Mouse (Mus musculus): ENCODE results near the gene P2ry2. TPM values are rescaled to one million over a fixed set of nuclear protein-coding genes. Genes with fewer than 3 reads are reported as not detected.

Gene P2ry2
- 1.5 and 1.7 TPM in 2 replicates for total RNA-seq (2012; rRNA removed)
- 0.54 and 0.87 TPM in 2 replicates for total RNA-seq (2014; rRNA removed)
- polyA plus RNA-seq (2012; ENCODE audit: insufficient read length, low read depth): 1.4 and 1.9 TPM in 2 replicates

DNA sequence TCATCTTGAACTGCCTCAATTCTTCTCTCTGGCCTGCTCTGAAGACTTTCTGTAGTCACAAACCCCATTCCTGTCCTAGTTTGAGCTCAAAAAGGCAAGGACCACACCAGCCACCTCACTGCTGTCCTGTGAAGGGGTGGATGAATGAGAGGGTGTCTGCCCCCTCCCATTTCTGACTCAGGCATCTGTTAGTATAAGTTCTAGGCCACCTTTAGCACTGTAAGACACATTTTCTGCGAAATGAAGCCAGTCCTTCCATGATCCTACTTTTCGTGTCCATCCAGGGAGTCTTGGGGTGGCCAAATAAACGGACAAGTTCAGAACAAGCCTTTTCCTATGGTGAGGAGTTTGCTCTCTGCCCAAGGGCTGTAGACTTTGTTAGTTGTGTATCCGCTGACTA lies at the start of gene P2ry2:
TSS of gene P2ry2 (minus strand) at position 326 of the 400 bp plus-strand sequence.
- dilution Hi-C loops (cut with MboI; ENCODE audit: extremely low pct_ligation_motif_present, extremely low pct_unique_long_range_greater_than_20kb, low sequenced_read_pairs) (no loop called here), in situ Hi-C loops (cut with MboI; ENCODE audit: low pct_ligation_motif_present, low pct_unique_long_range_greater_than_20kb, low sequenced_read_pairs) (loop anchor here (5.0 kb wide), 1 partner anchor 35 kb away; no protein-coding TSS in a partner anchor)
- Histone ChIP-seq H3K27me3 (replicated peaks) (peaks cover 42% of the 10 kb centered on the region), H3K9me3 (replicated peaks; ENCODE audit: low read length) (no peaks in the 10 kb centered on the region), H3K4me2 (ENCODE audit: insufficient read depth, low read depth, poor library complexity, severe bottlenecking) (peak within 1 kb of the TSS; percentile 66), H3K4me1 (ENCODE audit: control insufficient read depth in 1 of 2, insufficient read depth in 2 of 2) (peaks cover 9 to 10% of the 10 kb centered on the region in 2 experiments), H3K36me3 (replicated peaks in 1 of 2; ENCODE audit: control insufficient read depth in 1 of 2, insufficient read depth in 1 of 2, low read length in 1 of 2) (no peaks in the 10 kb centered on the region), H3K79me2 (replicated peaks; ENCODE audit: control insufficient read depth, extremely low read depth, insufficient read depth, poor library complexity, severe bottlenecking) (no peaks in the 10 kb centered on the region), H3K9ac (ENCODE audit: insufficient read depth, low read depth) (peak within 1 kb of the TSS; percentile 3; the same call in 1 of the 2 replicates), H3K4me3 (replicated peaks in 1 of 3; ENCODE audit: low read depth in 2 of 3, low read length in 2 of 3, poor library complexity in 1 of 3) (peak within 1 kb of the TSS; percentile 30 to 57 (median 52)), H3K27ac (ENCODE audit: insufficient read depth, low read depth) (no peak within 1 kb of the TSS)
- TF ChIP-seq BHLHE40 (IDR thresholded peaks at IDR 0.05; ENCODE audit: low read depth, low read length): no peak
- TF ChIP-seq KAT2A (IDR thresholded peaks at IDR 0.05; ENCODE audit: insufficient replicate concordance, low read length): no peak
- no peak for TF ChIP-seq MYC (IDR thresholded peaks at IDR 0.05; ENCODE audit: low read depth, low read length)
- DNase-seq (ENCODE audit: extremely low read depth): no peak

DNA sequence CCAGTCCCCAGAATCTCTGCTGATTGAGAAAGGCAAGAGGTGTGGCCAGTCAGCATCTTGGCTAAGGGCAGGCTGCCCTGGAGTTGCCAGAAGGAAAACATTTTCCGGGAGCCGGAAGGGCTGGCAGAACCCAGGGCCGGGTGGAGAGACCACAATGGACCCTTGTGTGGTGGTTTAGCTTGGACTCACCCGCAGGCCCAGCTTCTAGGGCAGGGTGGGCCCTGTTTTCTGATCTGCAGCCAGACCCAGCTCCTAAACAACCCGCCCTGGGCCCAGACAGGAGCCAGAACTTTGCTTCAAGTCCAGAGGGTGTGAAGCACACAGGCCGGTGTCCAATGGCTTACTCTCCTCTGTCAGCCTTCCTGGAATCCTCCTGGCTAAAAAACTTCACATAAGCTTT lies 49.6 kb upstream of the P2ry2 start:
- Histone ChIP-seq H3K36me3 (replicated peaks in 1 of 2; ENCODE audit: control insufficient read depth in 1 of 2, insufficient read depth in 1 of 2, low read length in 1 of 2) (no peaks in the 10 kb centered on the region), H3K27ac (ENCODE audit: insufficient read depth, low read depth) (no peak overlapping the region), H3K9me3 (replicated peaks; ENCODE audit: low read length) (no peaks in the 10 kb centered on the region), H3K4me3 (replicated peaks in 1 of 3; ENCODE audit: low read depth in 2 of 3, low read length in 2 of 3, poor library complexity in 1 of 3) (no peak overlapping the region), H3K27me3 (replicated peaks) (no peaks in the 10 kb centered on the region), H3K79me2 (replicated peaks; ENCODE audit: control insufficient read depth, extremely low read depth, insufficient read depth, poor library complexity, severe bottlenecking) (no peaks in the 10 kb centered on the region), H3K4me1 (ENCODE audit: control insufficient read depth in 1 of 2, insufficient read depth in 2 of 2) (peaks cover 44 to 95% of the 10 kb centered on the region in 2 experiments), H3K4me2 (ENCODE audit: insufficient read depth, low read depth, poor library complexity, severe bottlenecking) (no peak overlapping the region), H3K9ac (ENCODE audit: insufficient read depth, low read depth) (no peak overlapping the region)
- no peak for DNase-seq (ENCODE audit: extremely low read depth)
- in situ Hi-C loops (cut with MboI; ENCODE audit: low pct_ligation_motif_present, low pct_unique_long_range_greater_than_20kb, low sequenced_read_pairs): loop anchor here (10.0 kb wide), 2 partner anchors 243 to 313 kb away; partner anchors contain the start of gene Atg16l2
- TF ChIP-seq MYC (IDR thresholded peaks at IDR 0.05; ENCODE audit: low read depth, low read length): no peak
- TF ChIP-seq USF2 (conservative IDR thresholded peaks at IDR 0.05; ENCODE audit: low read depth, low read length): no peak
- no peak for TF ChIP-seq USF1 (IDR thresholded peaks at IDR 0.05; ENCODE audit: low read depth, low read length)
- no peak for TF ChIP-seq MAFK (IDR thresholded peaks at IDR 0.05; ENCODE audit: insufficient replicate concordance, low read length)
- TF ChIP-seq JUND (conservative IDR thresholded peaks at IDR 0.05; ENCODE audit: low read depth, low read length): no peak
- no peak for TF ChIP-seq ZKSCAN1 (IDR thresholded peaks at IDR 0.05; ENCODE audit: borderline replicate concordance, low read depth, low read length)
- TF ChIP-seq RAD21 (IDR thresholded peaks at IDR 0.05; ENCODE audit: low read depth, low read length): no peak
- TF ChIP-seq E2F4 (IDR thresholded peaks at IDR 0.05; ENCODE audit: insufficient replicate concordance, low read depth, low read length): no peak
- TF ChIP-seq ZMIZ1 (IDR thresholded peaks at IDR 0.05; ENCODE audit: low read depth, low read length): no peak
- no peak for TF ChIP-seq SIN3A (IDR thresholded peaks at IDR 0.05; ENCODE audit: low read length)
- no peak for TF ChIP-seq NELFE (IDR thresholded peaks at IDR 0.05; ENCODE audit: low read depth, low read length)
- no peak for TF ChIP-seq ETS1 (conservative IDR thresholded peaks at IDR 0.05; ENCODE audit: low read depth, low read length)
- TF ChIP-seq RCOR1 (conservative IDR thresholded peaks at IDR 0.05; ENCODE audit: low read depth, low read length): no peak
- TF ChIP-seq UBTF (IDR thresholded peaks at IDR 0.05; ENCODE audit: low read depth, low read length): no peak
- no peak for TF ChIP-seq POLR2A (IDR thresholded peaks at IDR 0.05; ENCODE audit: low read depth, low read length)
- TF ChIP-seq PAX5 (IDR thresholded peaks at IDR 0.05; ENCODE audit: low read length): no peak
- dilution Hi-C loops (cut with MboI; ENCODE audit: extremely low pct_ligation_motif_present, extremely low pct_unique_long_range_greater_than_20kb, low sequenced_read_pairs): no loop called here
